Mouse (Mus musculus) embryonic facial prominence, embryonic 15.5 days (tissue): ENCODE measurements at regions not wholly inside any gene's neighbourhood (a gene's known extent, or its start where the extent isn't known, plus 50 kb on each side); places are given as distances from the start of the nearest gene placed in this dataset.

Source experiments
- ATAC-seq: fragments of 200-750 bp; cut with Nextera tagmentation; 2 replicates; pipeline ENCODE4 v1.8.0; 2017; ENCODE audit warnings: low read depth, moderate TSS enrichment; ENCODE audit not compliant: insufficient number of reproducible peaks, low FRiP score, low TSS enrichment
- H3K27ac ChIP-seq: fragments of 300-500 bp; sonication (generic); replicated peaks from 2 replicates; pipeline ENCODE4 v1.5.1; 2015; ENCODE audit warnings: mild to moderate bottlenecking, inconsistent platforms
- H3K27me3 ChIP-seq: fragments of 300-500 bp; sonication (generic); 2 replicates; pipeline ENCODE4 v1.6.1; 2015; ENCODE audit warnings: inconsistent platforms
- H3K36me3 ChIP-seq: fragments of 300-500 bp; sonication (generic); 2 replicates; pipeline ENCODE4 v1.6.1; 2015; ENCODE audit warnings: mild to moderate bottlenecking, inconsistent platforms
- H3K4me1 ChIP-seq: fragments of 300-500 bp; sonication (generic); 2 replicates; pipeline ENCODE4 v1.6.1; 2015; ENCODE audit warnings: inconsistent platforms
- H3K4me2 ChIP-seq: fragments of 300-500 bp; sonication (generic); replicated peaks from 2 replicates; pipeline ENCODE4 v1.6.1; 2015; ENCODE audit warnings: mild to moderate bottlenecking, inconsistent platforms
- H3K4me3 ChIP-seq: fragments of 300-500 bp; sonication (generic); replicated peaks from 2 replicates; pipeline ENCODE4 v1.5.1; 2015; ENCODE audit warnings: mild to moderate bottlenecking, inconsistent platforms
- H3K9ac ChIP-seq: fragments of 300-500 bp; sonication (generic); 2 replicates; pipeline ENCODE4 v1.6.1; 2015; ENCODE audit warnings: inconsistent platforms
- H3K9me3 ChIP-seq: fragments of 300-500 bp; sonication (generic); replicated peaks from 2 replicates; pipeline ENCODE4 v1.6.1; 2016; ENCODE audit warnings: inconsistent platforms
- WGBS: fragments of 180-500 bp; shearing (Covaris S2); methylation state at CpG from one replicate; pipeline ENCODE4 v1.1.7; 2015; 5-methylcytosine and 5-hydroxymethylcytosine counted together

GRCm38 (mm10) chr10:31076948-31077347 lies 234.3 kb upstream of the Hey2 start:
- WGBS: 45% methylated on average over 4 of the region's 4 CpGs
- Histone ChIP-seq H3K9me3 (no peaks in the 10 kb centered on the region), H3K27me3 (no peaks in the 10 kb centered on the region), H3K36me3 (no peaks in the 10 kb centered on the region), H3K4me2 (no peak overlapping the region), H3K4me1 (no peaks in the 10 kb centered on the region), H3K4me3 (no peak overlapping the region), H3K9ac (no peak overlapping the region), H3K27ac (no peak overlapping the region)
- no peak for ATAC-seq

- no peaks in the 10 kb centered on the region for H3K27me3 ChIP-seq
- H3K4me3 ChIP-seq: no peak overlapping the region
- no peaks in the 10 kb centered on the region for H3K4me1 ChIP-seq
- ATAC-seq: no peak
- H3K36me3 ChIP-seq: no peaks in the 10 kb centered on the region
- H3K9ac ChIP-seq: no peak overlapping the region
- no peak overlapping the region for H3K27ac ChIP-seq
- 52% methylated on average over 8 of the region's 8 CpGs for WGBS
- no peak overlapping the region for H3K4me2 ChIP-seq
- no peaks in the 10 kb centered on the region for H3K9me3 ChIP-seq
Observed at GRCm38 (mm10) chr10:31076415-31076814, 233.8 kb upstream of the Hey2 start.

GRCm38 (mm10) chr10:31074004-31074645 lies 231.5 kb upstream of the Hey2 start:
- Histone ChIP-seq H3K27me3 (no peaks in the 10 kb centered on the region), H3K27ac (no peak overlapping the region), H3K4me2 (no peak overlapping the region), H3K36me3 (no peaks in the 10 kb centered on the region), H3K4me1 (no peaks in the 10 kb centered on the region), H3K9ac (no peak overlapping the region), H3K4me3 (no peak overlapping the region), H3K9me3 (no peaks in the 10 kb centered on the region)
- WGBS: 64% methylated on average over 4 of the region's 4 CpGs
- no peak for ATAC-seq

- H3K9me3 ChIP-seq: no peaks in the 10 kb centered on the region
- no peak overlapping the region for H3K27ac ChIP-seq
- no peak for ATAC-seq
- H3K4me1 ChIP-seq: no peaks in the 10 kb centered on the region
- H3K9ac ChIP-seq: no peak overlapping the region
- H3K4me3 ChIP-seq: no peak overlapping the region
- H3K36me3 ChIP-seq: no peaks in the 10 kb centered on the region
- H3K4me2 ChIP-seq: no peak overlapping the region
- no peaks in the 10 kb centered on the region for H3K27me3 ChIP-seq
Observed at GRCm38 (mm10) chr10:31068668-31069223, 226.1 kb upstream of the Hey2 start.

- Histone ChIP-seq H3K27ac (no peak overlapping the region), H3K9ac (no peak overlapping the region), H3K27me3 (no peaks in the 10 kb centered on the region), H3K9me3 (no peaks in the 10 kb centered on the region), H3K36me3 (no peaks in the 10 kb centered on the region), H3K4me1 (no peaks in the 10 kb centered on the region), H3K4me2 (no peak overlapping the region), H3K4me3 (no peak overlapping the region)
- WGBS: 33% methylated on average over 2 of the region's 2 CpGs
- no peak for ATAC-seq
Observed at GRCm38 (mm10) chr10:31062732-31063131, 220.1 kb upstream of the Hey2 start.

- H3K27me3 ChIP-seq: no peaks in the 10 kb centered on the region
- no peak overlapping the region for H3K4me3 ChIP-seq
- H3K9me3 ChIP-seq: no peaks in the 10 kb centered on the region
- no peak overlapping the region for H3K4me2 ChIP-seq
- whole genome bisulfite sequencing: 88% methylated on average over 8 of the region's 8 CpGs
- no peak for ATAC-seq
- no peak overlapping the region for H3K9ac ChIP-seq
- no peak overlapping the region for H3K27ac ChIP-seq
- no peaks in the 10 kb centered on the region for H3K4me1 ChIP-seq
- H3K36me3 ChIP-seq: no peaks in the 10 kb centered on the region
Observed at GRCm38 (mm10) chr10:31053260-31053659, 210.7 kb upstream of the Hey2 start.

GRCm38 (mm10) chr10:31051222-31051621 lies 208.6 kb upstream of the Hey2 start:
- no peak overlapping the region for H3K27ac ChIP-seq
- no peaks in the 10 kb centered on the region for H3K27me3 ChIP-seq
- no peak overlapping the region for H3K9ac ChIP-seq
- H3K4me3 ChIP-seq: no peak overlapping the region
- no peak for ATAC-seq
- no peak overlapping the region for H3K4me2 ChIP-seq
- WGBS: 73% methylated on average over 1 of the region's 1 CpGs
- H3K36me3 ChIP-seq: no peaks in the 10 kb centered on the region
- H3K4me1 ChIP-seq: no peaks in the 10 kb centered on the region
- H3K9me3 ChIP-seq: no peaks in the 10 kb centered on the region

GRCm38 (mm10) chr10:31049352-31049751 lies 206.8 kb upstream of the Hey2 start:
- no peaks in the 10 kb centered on the region for H3K27me3 ChIP-seq
- no peak overlapping the region for H3K4me2 ChIP-seq
- no peak for ATAC-seq
- H3K27ac ChIP-seq: no peak overlapping the region
- H3K4me1 ChIP-seq: no peaks in the 10 kb centered on the region
- no peak overlapping the region for H3K9ac ChIP-seq
- H3K36me3 ChIP-seq: no peaks in the 10 kb centered on the region
- no peaks in the 10 kb centered on the region for H3K9me3 ChIP-seq
- no peak overlapping the region for H3K4me3 ChIP-seq
- WGBS: 69% methylated on average over 2 of the region's 2 CpGs

- Histone ChIP-seq H3K4me2 (no peak overlapping the region), H3K27me3 (no peaks in the 10 kb centered on the region), H3K4me3 (no peak overlapping the region), H3K4me1 (no peaks in the 10 kb centered on the region), H3K9me3 (no peaks in the 10 kb centered on the region), H3K36me3 (no peaks in the 10 kb centered on the region), H3K27ac (no peak overlapping the region), H3K9ac (no peak overlapping the region)
- ATAC-seq: no peak
- WGBS: 76% methylated on average over 4 of the region's 4 CpGs
Observed at GRCm38 (mm10) chr10:31035611-31036010, 193.0 kb upstream of the Hey2 start.

GRCm38 (mm10) chr10:31034782-31035181 lies 192.2 kb upstream of the Hey2 start:
- Histone ChIP-seq H3K9me3 (no peaks in the 10 kb centered on the region), H3K27me3 (no peaks in the 10 kb centered on the region), H3K9ac (no peak overlapping the region), H3K4me3 (no peak overlapping the region), H3K4me2 (no peak overlapping the region), H3K4me1 (no peaks in the 10 kb centered on the region), H3K36me3 (no peaks in the 10 kb centered on the region), H3K27ac (no peak overlapping the region)
- ATAC-seq: no peak
- WGBS: 40% methylated on average over 3 of the region's 3 CpGs

GRCm38 (mm10) chr10:31030676-31031075 lies 188.1 kb upstream of the Hey2 start:
- ATAC-seq: no peak
- 59% methylated on average over 2 of the region's 2 CpGs for whole genome bisulfite sequencing
- H3K9ac ChIP-seq: no peak overlapping the region
- H3K36me3 ChIP-seq: no peaks in the 10 kb centered on the region
- H3K4me1 ChIP-seq: no peaks in the 10 kb centered on the region
- H3K4me3 ChIP-seq: no peak overlapping the region
- no peaks in the 10 kb centered on the region for H3K9me3 ChIP-seq
- H3K4me2 ChIP-seq: no peak overlapping the region
- no peaks in the 10 kb centered on the region for H3K27me3 ChIP-seq
- no peak overlapping the region for H3K27ac ChIP-seq

- Histone ChIP-seq H3K36me3 (no peaks in the 10 kb centered on the region), H3K4me3 (no peak overlapping the region), H3K27me3 (no peaks in the 10 kb centered on the region), H3K4me2 (no peak overlapping the region), H3K4me1 (no peaks in the 10 kb centered on the region), H3K9ac (no peak overlapping the region), H3K9me3 (no peaks in the 10 kb centered on the region), H3K27ac (no peak overlapping the region)
- 48% methylated on average over 1 of the region's 1 CpGs for WGBS
- ATAC-seq: no peak
Observed at GRCm38 (mm10) chr10:31026440-31026839, 183.8 kb upstream of the Hey2 start.
